Mouse (Mus musculus) heart, adult 9 months (tissue): Measurements from ENCODE around the gene Gas2l2.

Source experiments
- DNase-seq, 2 experiments: peaks; one replicate each; pipeline ENCODE4 v3.0.0; 2022; ENCODE audit warnings: low spot score in 2 of 2

The Gas2l2 gene

DNA sequence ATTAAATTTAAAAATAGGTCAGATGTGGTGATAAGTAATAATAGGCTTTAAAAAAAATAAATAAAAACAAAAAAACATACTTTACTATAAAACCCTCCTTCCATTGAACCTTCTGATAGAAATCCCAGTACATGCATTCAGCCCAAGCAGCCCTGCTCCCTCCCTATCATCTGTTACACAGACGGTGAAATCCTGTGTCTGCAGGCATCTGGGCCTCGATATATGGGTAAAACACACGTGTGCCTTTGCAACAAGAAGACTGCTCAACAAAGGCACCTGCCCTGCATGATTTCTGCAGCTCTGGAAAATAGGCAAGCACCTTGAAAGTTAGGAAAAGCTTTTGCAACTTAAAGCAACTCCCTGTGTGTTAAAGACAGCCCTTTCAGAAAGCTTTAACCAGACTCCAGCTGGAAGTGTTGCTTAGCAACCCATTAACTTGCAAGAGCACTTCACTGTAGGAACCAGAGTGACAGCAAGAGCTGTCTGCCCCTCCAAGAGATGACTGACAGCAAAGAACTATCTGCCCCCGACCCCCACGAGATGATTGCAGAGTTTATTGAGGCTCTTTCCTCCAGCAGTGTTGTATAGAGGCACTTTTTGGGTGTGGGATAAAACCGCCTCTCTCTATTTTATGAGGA is 34.3 kb downstream of the Gas2l2 start:
- no peak for DNase-seq

DNA sequence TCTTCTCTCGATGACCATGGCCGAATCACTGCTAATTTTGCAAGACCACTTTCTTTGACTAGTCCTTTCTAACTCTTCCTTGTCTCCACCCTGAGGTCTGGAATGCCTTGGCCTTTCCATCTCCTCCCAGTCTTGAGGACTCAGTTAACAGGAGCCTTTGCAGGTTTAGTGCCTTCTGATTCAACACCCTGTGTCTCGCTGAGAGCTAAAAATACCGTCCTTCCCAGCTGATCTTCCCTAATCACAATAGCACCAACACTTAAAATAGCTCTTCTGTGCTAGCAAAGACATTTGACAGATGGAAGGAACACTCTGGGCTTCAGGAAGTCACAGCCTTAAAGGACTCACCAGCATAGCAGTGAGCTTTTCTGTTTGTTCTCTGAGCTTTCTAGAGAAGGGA is 36.2 kb downstream of the Gas2l2 start:
- DNase-seq, result peak; percentile 39 to 51

DNA sequence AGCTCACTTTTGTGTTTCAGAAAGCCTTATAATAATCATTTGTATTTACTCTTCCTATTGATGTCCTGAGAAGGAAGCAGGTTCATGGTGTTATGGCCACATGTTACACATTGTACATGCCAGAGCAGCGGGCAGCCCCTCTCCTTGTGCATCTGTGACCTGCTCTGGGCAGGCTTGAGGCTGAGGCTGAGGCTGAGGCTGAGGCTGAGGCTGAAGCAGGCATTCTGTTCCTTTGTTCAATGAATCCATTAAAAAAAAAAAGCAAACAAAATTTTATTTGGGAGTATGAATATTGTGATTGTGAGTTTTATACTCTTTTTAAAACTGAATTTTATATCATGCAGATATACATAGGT is 45.7 kb downstream of the Gas2l2 start:
- no peak for DNase-seq

DNA sequence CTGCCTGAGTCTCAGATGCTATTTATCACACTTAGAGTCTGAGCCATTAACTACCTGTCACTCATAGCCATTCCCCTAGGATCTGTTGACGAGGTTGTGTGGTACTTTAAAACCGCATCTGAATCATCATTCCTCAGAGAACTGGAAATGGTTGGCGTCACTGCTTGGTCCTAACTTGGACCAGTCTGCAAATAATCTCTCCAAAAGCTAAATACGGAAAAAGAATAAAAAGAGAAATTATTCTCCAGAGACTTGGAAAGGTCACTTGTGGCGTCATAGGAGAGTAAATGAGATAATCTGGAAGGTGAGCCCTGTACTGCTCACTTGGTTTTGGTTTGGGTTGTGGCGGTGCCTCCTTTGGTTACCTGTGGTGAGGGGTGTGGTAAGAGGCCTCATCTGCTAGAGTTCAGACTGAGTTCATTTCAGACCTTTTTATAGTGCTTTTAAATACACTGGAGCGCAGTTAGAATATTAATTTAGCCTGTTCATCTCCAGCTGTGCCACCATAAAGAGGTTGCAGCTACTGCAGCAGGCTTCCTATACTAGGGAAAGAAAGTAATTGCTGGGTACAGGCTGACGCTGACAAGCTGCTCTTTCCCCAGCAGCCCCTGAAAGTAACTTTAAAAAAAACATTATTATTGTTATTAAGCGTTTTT is 46.3 kb downstream of the Gas2l2 start:
- DNase-seq, result no peak

DNA sequence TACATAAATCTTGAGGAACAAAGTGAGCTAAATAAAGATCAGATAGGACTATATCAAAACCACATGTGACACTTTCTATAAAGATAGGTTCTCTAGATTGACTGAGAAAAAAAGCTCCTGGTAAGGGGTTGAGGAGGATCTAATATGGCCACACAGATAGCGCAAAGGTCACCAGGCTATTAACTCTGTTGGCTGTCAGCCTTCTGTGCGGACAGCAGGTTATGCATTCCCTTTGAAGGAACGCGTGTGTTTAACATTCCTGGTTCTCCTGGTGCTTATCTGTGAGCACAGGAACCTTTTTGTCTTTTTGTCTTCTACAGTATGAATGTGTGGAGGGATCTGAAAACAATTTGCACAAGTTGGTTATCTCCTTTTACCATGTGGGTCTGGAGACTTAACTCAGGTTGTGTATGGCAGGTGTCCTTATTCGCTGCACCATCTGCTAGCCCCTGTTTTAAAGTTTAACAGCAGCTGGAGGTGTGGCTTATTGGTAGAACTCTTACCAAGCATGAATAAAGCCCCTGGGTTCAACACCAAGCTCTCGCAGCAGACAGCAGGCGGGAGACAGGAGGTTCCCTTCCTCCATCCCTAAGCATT is 49.4 kb downstream of the Gas2l2 start:
- DNase-seq, result no peak
